Mouse (Mus musculus) myocyte (in vitro differentiated cells): ENCODE results near the gene Nfkbil1. TPM values are rescaled to one million over a fixed set of nuclear protein-coding genes. Genes with fewer than 3 reads are reported as not detected.

Experiments
- H3K27me3 ChIP-seq: one replicate; pipeline ENCODE4 v1.6.1; 2011; ENCODE audit not compliant: control insufficient read depth, insufficient read depth, insufficient read length
- H3K36me3 ChIP-seq: one replicate; pipeline ENCODE4 v1.6.1; 2011; ENCODE audit not compliant: control insufficient read depth, insufficient read depth
- H3K4me2 ChIP-seq: one replicate; pipeline ENCODE4 v1.6.1; 2011; ENCODE audit warnings: low read depth, control low read depth
- H3K4me3 ChIP-seq: one replicate; pipeline ENCODE4 v1.5.1; 2011; ENCODE audit warnings: mild to moderate bottlenecking, control low read depth, moderate library complexity
- H3K79me2 ChIP-seq: one replicate; pipeline ENCODE4 v1.6.1; 2011; ENCODE audit not compliant: control insufficient read depth, insufficient read depth
- H3ac ChIP-seq: one replicate; pipeline ENCODE4 v1.6.1; 2011; ENCODE audit not compliant: control insufficient read depth, insufficient read length
- CEBPB ChIP-seq: IDR thresholded peaks from 2 replicates; pipeline ENCODE4 v1.6.1; 2011; ENCODE audit warnings: mild to moderate bottlenecking, moderate library complexity; ENCODE audit not compliant: poor library complexity, insufficient read depth, severe bottlenecking
- E2F4 ChIP-seq: IDR thresholded peaks from one replicate; pipeline ENCODE4 v1.6.1; 2011; ENCODE audit warnings: mild to moderate bottlenecking, control low read depth, moderate library complexity; ENCODE audit not compliant: insufficient read depth
- MAX ChIP-seq: IDR thresholded peaks from one replicate; pipeline ENCODE4 v1.6.1; 2011; ENCODE audit warnings: low read depth, mild to moderate bottlenecking, control low read depth
- MYOD1 ChIP-seq, 3 experiments: IDR thresholded peaks; one replicate each; pipeline ENCODE4 v1.6.1; 2011; ENCODE audit warnings: control low read depth in 2 of 3, low read depth in 2 of 3, mild to moderate bottlenecking in 2 of 3, moderate library complexity in 1 of 3; ENCODE audit not compliant: insufficient read length in 2 of 3, control insufficient read depth in 1 of 3
- MYOG ChIP-seq, 3 experiments: IDR thresholded peaks; one replicate each; pipeline ENCODE4 v1.6.1; 2011; ENCODE audit warnings: control low read depth in 2 of 3, low read depth in 2 of 3, mild to moderate bottlenecking in 2 of 3; ENCODE audit not compliant: insufficient read length in 2 of 3, control insufficient read depth in 1 of 3, insufficient read depth in 1 of 3
- POLR2A ChIP-seq: IDR thresholded peaks from one replicate; pipeline ENCODE4 v1.6.1; 2011; ENCODE audit warnings: low read depth, mild to moderate bottlenecking, control low read depth, moderate library complexity; ENCODE audit not compliant: insufficient read length
- POLR2AphosphoS2 ChIP-seq: IDR thresholded peaks from one replicate; pipeline ENCODE4 v1.6.1; 2011; ENCODE audit warnings: low read depth, control low read depth; ENCODE audit not compliant: insufficient read length
- REST ChIP-seq: IDR thresholded peaks from one replicate; pipeline ENCODE4 v1.6.1; 2011; ENCODE audit warnings: mild to moderate bottlenecking, control low read depth, moderate library complexity; ENCODE audit not compliant: insufficient read depth, insufficient read length
- SRF ChIP-seq: IDR thresholded peaks from one replicate; pipeline ENCODE4 v1.6.1; 2011; ENCODE audit warnings: low read depth; ENCODE audit not compliant: control insufficient read depth, insufficient read length
- TCF12 ChIP-seq: IDR thresholded peaks from one replicate; pipeline ENCODE4 v1.6.1; 2011; ENCODE audit warnings: mild to moderate bottlenecking, control low read depth; ENCODE audit not compliant: poor library complexity, insufficient read depth, severe bottlenecking
- TCF3 ChIP-seq: IDR thresholded peaks from one replicate; pipeline ENCODE4 v1.6.1; 2011; ENCODE audit warnings: low read depth, control low read depth; ENCODE audit not compliant: insufficient read length
- USF1 ChIP-seq: IDR thresholded peaks from one replicate; pipeline ENCODE4 v1.6.1; 2011; ENCODE audit warnings: low read depth, mild to moderate bottlenecking, control low read depth, moderate library complexity
- polyA plus RNA-seq: library from polyadenylated mRNA; unstranded; fragments of >200 nt; fragmentation: generic; extraction: Trizol; gene quantifications from one replicate; pipeline ENCODE4 v1.2.1, GENCODE M21; 2012; ENCODE audit warnings: missing spikeins

Nfkbil1 gene
- polyA plus RNA-seq, 1 experiment, result 27.1 TPM

DNA sequence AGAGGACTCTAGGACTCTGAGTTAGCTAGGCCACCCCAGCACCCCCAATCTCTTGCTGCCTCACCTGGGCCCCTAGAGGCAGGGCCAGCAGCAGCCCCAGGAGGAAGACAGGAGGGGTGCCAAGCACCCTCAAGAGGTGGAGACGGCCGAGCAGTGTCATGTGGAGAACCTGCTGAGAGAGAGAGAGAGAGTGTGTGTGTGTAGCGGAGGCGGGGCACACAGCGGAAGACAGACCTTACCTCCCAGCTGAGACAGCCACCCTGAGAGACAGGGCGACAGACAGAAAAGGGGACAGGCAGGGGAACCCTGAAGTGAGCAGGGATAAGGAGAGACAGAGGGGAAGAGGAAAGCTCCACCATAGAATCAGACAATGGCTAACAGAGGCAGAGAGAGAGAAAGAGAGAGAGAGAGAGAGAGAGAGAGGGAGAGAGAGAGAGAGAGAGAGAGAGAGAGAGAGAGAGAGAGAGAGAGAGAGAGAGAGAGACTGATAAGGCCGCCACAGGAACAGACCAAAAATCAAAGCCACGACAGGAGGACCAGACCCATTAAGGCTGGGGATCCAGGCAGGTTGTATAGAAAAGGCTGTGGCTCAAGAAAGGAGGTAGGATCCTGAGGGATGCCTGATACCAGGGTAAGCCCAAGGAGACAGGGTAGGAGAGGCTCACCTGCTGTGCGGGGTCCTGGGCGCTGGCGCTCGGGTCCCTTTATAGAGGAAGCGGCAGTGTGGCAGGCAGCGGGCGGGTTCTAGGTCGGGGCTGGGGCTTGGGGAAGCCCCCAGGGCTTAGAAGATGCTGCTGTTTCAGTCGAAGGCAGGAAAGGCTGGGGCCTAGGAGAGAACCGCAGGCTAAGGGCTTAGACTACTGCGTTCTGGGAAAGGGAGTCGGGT lies 30.9 kb downstream of the Nfkbil1 start, which contains the start of gene Lta:
TSS of gene Lta (minus strand) at position 858 of the 886 bp plus-strand sequence.
- H3K4me2 ChIP-seq, result no peak within 1 kb of the TSS
- H3K4me3 ChIP-seq, result no peak within 1 kb of the TSS
- H3K79me2 ChIP-seq, result no peaks in the 10 kb centered on the region
- TF ChIP-seq REST, result no peak
- no peak for TF ChIP-seq MYOG (IDR thresholded peaks at IDR 0.05; ENCODE audit: control insufficient read depth in 1 of 3, insufficient read depth in 1 of 3, insufficient read length in 2 of 3, low read depth in 2 of 3)
- TF ChIP-seq E2F4, result no peak
- TF ChIP-seq POLR2A, result no peak
- TF ChIP-seq POLR2AphosphoS2, result no peak
- TF ChIP-seq MYOD1 (IDR thresholded peaks at IDR 0.05; ENCODE audit: control insufficient read depth in 1 of 3, insufficient read length in 2 of 3, low read depth in 2 of 3), result no peak
- TF ChIP-seq USF1, result no peak
- TF ChIP-seq SRF, result no peak
- TF ChIP-seq TCF3, result no peak
- TF ChIP-seq TCF12, result no peak
- TF ChIP-seq MAX, result no peak
- TF ChIP-seq CEBPB, result no peak
- H3ac ChIP-seq, result no peak within 1 kb of the TSS
- no peaks in the 10 kb centered on the region for H3K27me3 ChIP-seq
- no peaks in the 10 kb centered on the region for H3K36me3 ChIP-seq

DNA sequence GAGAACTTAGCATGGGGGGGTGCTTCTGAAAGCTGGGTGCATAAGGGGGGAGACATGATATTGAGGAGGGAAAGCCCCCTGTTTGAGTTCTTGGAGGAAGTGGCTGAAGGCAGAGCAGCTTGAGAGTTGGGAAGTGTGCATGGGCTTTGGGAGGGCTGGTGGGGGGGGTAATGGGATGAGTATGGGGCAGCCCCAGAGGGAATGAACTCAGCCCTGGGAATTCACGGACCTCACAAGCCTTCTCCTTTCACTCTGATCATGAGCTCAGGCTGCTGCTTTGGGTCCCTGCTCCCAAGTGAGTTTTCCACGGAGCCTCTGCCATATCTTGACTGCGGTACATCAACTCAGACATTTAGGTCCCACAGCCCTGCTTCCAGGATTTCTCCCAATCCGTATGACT lies 33.1 kb downstream of the Nfkbil1 start:
- Histone ChIP-seq H3K27me3 (no peaks in the 10 kb centered on the region), H3ac (no peak overlapping the region), H3K36me3 (no peaks in the 10 kb centered on the region), H3K4me3 (no peak overlapping the region), H3K4me2 (no peak overlapping the region), H3K79me2 (no peaks in the 10 kb centered on the region)
- no peak for TF ChIP-seq TCF12
- no peak for TF ChIP-seq MYOD1 (IDR thresholded peaks at IDR 0.05; ENCODE audit: control insufficient read depth in 1 of 3, insufficient read length in 2 of 3, low read depth in 2 of 3)
- no peak for TF ChIP-seq SRF
- TF ChIP-seq POLR2AphosphoS2, result no peak
- no peak for TF ChIP-seq E2F4
- TF ChIP-seq POLR2A, result no peak

DNA sequence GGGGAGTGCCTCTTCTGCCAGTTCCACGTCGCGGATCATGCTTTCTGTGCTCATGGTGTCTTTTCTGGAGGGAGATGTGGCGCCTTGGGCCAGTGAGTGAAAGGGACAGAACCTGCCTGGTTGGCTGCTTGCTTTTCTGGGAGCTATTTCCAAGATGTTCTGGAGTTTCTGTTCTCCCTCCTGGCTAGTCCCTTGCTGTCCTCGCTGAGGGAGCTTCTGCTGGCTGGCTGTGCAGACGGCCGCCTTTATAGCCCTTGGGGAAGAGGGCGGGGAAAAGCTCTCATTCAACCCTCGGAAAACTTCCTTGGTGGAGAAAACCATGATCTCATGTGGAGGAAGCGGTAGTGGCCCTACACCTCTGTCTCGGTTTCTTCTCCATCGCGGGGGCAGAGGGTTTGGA lies 33.8 kb downstream of the Nfkbil1 start, which contains the start of gene Tnf:
TSS of gene Tnf (minus strand) at position 221 of the 400 bp plus-strand sequence.
- H3K4me2 ChIP-seq, result peak within 1 kb of the TSS; percentile 12
- no peak within 1 kb of the TSS for H3K4me3 ChIP-seq
- no peak within 1 kb of the TSS for H3ac ChIP-seq
- H3K27me3 ChIP-seq, result no peaks in the 10 kb centered on the region
- no peaks in the 10 kb centered on the region for H3K79me2 ChIP-seq
- H3K36me3 ChIP-seq, result no peaks in the 10 kb centered on the region
- TF ChIP-seq USF1 (no peak), MYOG (IDR thresholded peaks at IDR 0.05; ENCODE audit: control insufficient read depth in 1 of 3, insufficient read depth in 1 of 3, insufficient read length in 2 of 3, low read depth in 2 of 3) (no peak), MAX (no peak), MYOD1 (IDR thresholded peaks at IDR 0.05; ENCODE audit: control insufficient read depth in 1 of 3, insufficient read length in 2 of 3, low read depth in 2 of 3) (no peak), TCF12 (no peak)

DNA sequence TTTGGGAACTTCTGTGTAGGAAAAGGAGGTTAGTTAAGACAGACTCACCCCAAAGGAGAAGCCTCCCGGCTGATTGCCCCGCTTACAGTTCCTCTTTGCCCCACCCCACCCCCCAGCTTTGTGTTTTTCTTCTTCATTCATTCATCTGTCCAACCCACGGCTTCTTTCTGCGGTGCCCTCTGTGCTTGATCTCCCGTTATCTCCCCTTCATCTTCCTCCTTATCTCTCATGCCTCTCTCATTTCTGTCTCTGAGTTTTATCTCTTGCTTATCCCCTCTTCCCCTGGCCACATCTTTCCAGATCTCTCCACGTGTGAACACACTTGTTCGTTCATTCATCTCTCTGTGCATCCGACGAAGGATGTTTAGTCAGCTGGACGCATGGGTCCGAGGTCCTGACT lies 34.5 kb downstream of the Nfkbil1 start:
- Histone ChIP-seq H3K36me3 (no peaks in the 10 kb centered on the region), H3ac (no peak overlapping the region), H3K4me2 (no peak overlapping the region), H3K79me2 (no peaks in the 10 kb centered on the region), H3K27me3 (no peaks in the 10 kb centered on the region), H3K4me3 (no peak overlapping the region)
- no peak for TF ChIP-seq POLR2A
- TF ChIP-seq CEBPB, result no peak
- no peak for TF ChIP-seq POLR2AphosphoS2
- no peak for TF ChIP-seq TCF3
- no peak for TF ChIP-seq TCF12
- no peak for TF ChIP-seq E2F4

DNA sequence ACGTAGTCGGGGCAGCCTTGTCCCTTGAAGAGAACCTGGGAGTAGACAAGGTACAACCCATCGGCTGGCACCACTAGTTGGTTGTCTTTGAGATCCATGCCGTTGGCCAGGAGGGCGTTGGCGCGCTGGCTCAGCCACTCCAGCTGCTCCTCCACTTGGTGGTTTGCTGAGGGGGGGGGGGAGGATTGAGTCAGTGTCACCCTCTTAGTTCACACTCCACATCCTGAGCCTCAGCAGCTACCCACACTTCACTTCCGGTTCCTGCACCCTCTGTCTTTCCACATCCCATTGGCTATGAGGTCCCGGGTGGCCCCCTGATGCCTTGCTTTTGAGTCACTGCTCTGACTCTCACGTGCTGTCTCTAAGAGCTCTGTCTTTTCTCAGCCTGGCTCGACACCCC lies 35.2 kb downstream of the Nfkbil1 start:
- Histone ChIP-seq H3K36me3 (no peaks in the 10 kb centered on the region), H3K4me3 (no peak overlapping the region), H3K4me2 (no peak overlapping the region), H3K27me3 (no peaks in the 10 kb centered on the region), H3K79me2 (no peaks in the 10 kb centered on the region), H3ac (no peak overlapping the region)
- TF ChIP-seq MYOG (IDR thresholded peaks at IDR 0.05; ENCODE audit: control insufficient read depth in 1 of 3, insufficient read depth in 1 of 3, insufficient read length in 2 of 3, low read depth in 2 of 3), result peak in 1 of 3 experiments; percentile 50
- no peak for TF ChIP-seq USF1
- TF ChIP-seq MYOD1 (IDR thresholded peaks at IDR 0.05; ENCODE audit: control insufficient read depth in 1 of 3, insufficient read length in 2 of 3, low read depth in 2 of 3), result peak in 1 of 3 experiments; percentile 63
